Mouse (Mus musculus) embryonic facial prominence, embryonic 11.5 days (tissue): ENCODE measurements around the gene Dst. TPM values are rescaled to one million over a fixed set of nuclear protein-coding genes. Genes with fewer than 3 reads are reported as not detected.

Experiments
- ATAC-seq: fragments of 200-750 bp; cut with Nextera tagmentation; replicated peaks from 2 replicates; pipeline ENCODE4 v1.8.0; 2017; ENCODE audit warnings: low read depth; ENCODE audit not compliant: insufficient number of reproducible peaks, low FRiP score, low TSS enrichment
- DNase-seq: peaks from one replicate; pipeline ENCODE4 v3.0.0-alpha.2; 2015; ENCODE audit warnings: low spot score
- H3K27ac ChIP-seq: fragments of 300-500 bp; sonication (generic); replicated peaks from 2 replicates; pipeline ENCODE4 v1.5.1; 2014; ENCODE audit warnings: mild to moderate bottlenecking, low read depth, low read length, control low read depth
- H3K27me3 ChIP-seq: fragments of 300-500 bp; sonication (generic); 2 replicates; pipeline ENCODE4 v1.6.1; 2014; ENCODE audit warnings: mild to moderate bottlenecking, low read length, moderate library complexity, mixed read lengths; ENCODE audit not compliant: control insufficient read depth, insufficient read depth
- H3K36me3 ChIP-seq: fragments of 300-500 bp; sonication (generic); replicated peaks from 2 replicates; pipeline ENCODE4 v1.6.1; 2014; ENCODE audit warnings: low read depth, mild to moderate bottlenecking, low read length, moderate library complexity, mixed read lengths; ENCODE audit not compliant: control insufficient read depth, insufficient read depth
- H3K4me1 ChIP-seq: fragments of 300-500 bp; sonication (generic); 2 replicates; pipeline ENCODE4 v1.6.1; 2014; ENCODE audit warnings: low read length, mixed read lengths; ENCODE audit not compliant: control insufficient read depth, insufficient read depth
- H3K4me2 ChIP-seq: fragments of 300-500 bp; sonication (generic); 2 replicates; pipeline ENCODE4 v1.6.1; 2014; ENCODE audit warnings: low read depth, mild to moderate bottlenecking, control low read depth, low read length, moderate library complexity
- H3K4me3 ChIP-seq: fragments of 300-500 bp; sonication (generic); 2 replicates; pipeline ENCODE4 v1.5.1; 2014; ENCODE audit warnings: low read depth, low read length, control low read depth
- H3K9ac ChIP-seq: fragments of 300-500 bp; sonication (generic); replicated peaks from 2 replicates; pipeline ENCODE4 v1.6.1; 2014; ENCODE audit warnings: mild to moderate bottlenecking, control low read depth, low read length
- H3K9me3 ChIP-seq: fragments of 300-500 bp; sonication (generic); replicated peaks from 2 replicates; pipeline ENCODE4 v1.6.1; 2016; ENCODE audit warnings: mild to moderate bottlenecking, low read length, inconsistent platforms, mixed read lengths; ENCODE audit not compliant: control insufficient read depth
- WGBS: fragments of 180-500 bp; shearing (Covaris S2); extraction: QIAGEN DNeasy Blood & Tissue Kit; methylation state at CpG from one replicate; pipeline ENCODE4 v1.1.7; 2014; 5-methylcytosine and 5-hydroxymethylcytosine counted together
- polyA plus RNA-seq: library from polyadenylated mRNA; unstranded; fragments of >200 nt; fragmentation: Nextera tagmentation; extraction: Ambion mirVana; gene quantifications from 2 replicates; pipeline ENCODE4 v1.2.1, GENCODE M21; 2014

Gene Dst
- polyA plus RNA-seq, 1 experiment from 2014 or later, result 20.7 TPM

GRCm38 (mm10) chr1:34144826-34145225, 236.8 kb downstream of the Dst start:
- DNase-seq (no peak), ATAC-seq (no peak)
- Histone ChIP-seq H3K4me1 (no peaks in the 10 kb centered on the region; the same call in 1 of the 2 replicates), H3K36me3 (no peaks in the 10 kb centered on the region), H3K9ac (no peak overlapping the region), H3K27ac (no peak overlapping the region), H3K4me3 (no peak overlapping the region), H3K4me2 (no peak overlapping the region), H3K27me3 (no peaks in the 10 kb centered on the region), H3K9me3 (no peaks in the 10 kb centered on the region)
- 89% methylated on average over 7 of the region's 7 CpGs for WGBS

DNA sequence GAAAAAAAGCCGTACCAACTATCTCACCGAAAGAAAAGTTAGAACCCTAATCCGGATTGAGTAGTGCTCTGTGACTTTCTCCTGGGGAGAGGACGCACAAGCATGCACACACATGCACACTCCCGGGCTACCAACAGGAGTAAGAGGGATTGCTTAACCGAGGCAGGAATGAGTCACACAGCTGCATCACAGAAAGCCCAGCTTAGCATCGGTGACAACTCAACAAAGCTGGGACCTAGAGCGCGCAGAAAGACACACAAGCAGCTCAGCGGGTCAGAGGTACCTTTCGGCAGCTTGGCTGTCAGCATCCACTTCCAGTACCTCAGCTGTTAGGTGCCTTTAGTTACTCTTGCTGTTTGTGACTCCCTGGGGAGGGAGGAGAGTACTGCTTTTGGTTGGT, 240.0 kb downstream of the Dst start:
- DNase-seq (no peak), ATAC-seq (no peak)
- Histone ChIP-seq H3K4me3 (no peak overlapping the region), H3K9ac (no peak overlapping the region), H3K4me2 (no peak overlapping the region), H3K27me3 (no peaks in the 10 kb centered on the region), H3K36me3 (no peaks in the 10 kb centered on the region), H3K27ac (no peak overlapping the region), H3K9me3 (no peaks in the 10 kb centered on the region), H3K4me1 (no peaks in the 10 kb centered on the region; the same call in 1 of the 2 replicates)
- WGBS, result 93% methylated on average over 11 of the region's 11 CpGs

- no peak overlapping the region for H3K9ac ChIP-seq
- no peaks in the 10 kb centered on the region for H3K4me1 ChIP-seq
- no peaks in the 10 kb centered on the region for H3K9me3 ChIP-seq
- no peak overlapping the region for H3K27ac ChIP-seq
- WGBS, result 35% methylated on average over 10 of the region's 10 CpGs
- DNase-seq (peak; percentile 41), ATAC-seq (no peak)
- H3K27me3 ChIP-seq, result no peaks in the 10 kb centered on the region
- H3K4me3 ChIP-seq, result no peak overlapping the region
- no peak overlapping the region for H3K4me2 ChIP-seq
- no peaks in the 10 kb centered on the region for H3K36me3 ChIP-seq
Observed at GRCm38 (mm10) chr1:34150416-34151093, 242.5 kb downstream of the Dst start.

DNA sequence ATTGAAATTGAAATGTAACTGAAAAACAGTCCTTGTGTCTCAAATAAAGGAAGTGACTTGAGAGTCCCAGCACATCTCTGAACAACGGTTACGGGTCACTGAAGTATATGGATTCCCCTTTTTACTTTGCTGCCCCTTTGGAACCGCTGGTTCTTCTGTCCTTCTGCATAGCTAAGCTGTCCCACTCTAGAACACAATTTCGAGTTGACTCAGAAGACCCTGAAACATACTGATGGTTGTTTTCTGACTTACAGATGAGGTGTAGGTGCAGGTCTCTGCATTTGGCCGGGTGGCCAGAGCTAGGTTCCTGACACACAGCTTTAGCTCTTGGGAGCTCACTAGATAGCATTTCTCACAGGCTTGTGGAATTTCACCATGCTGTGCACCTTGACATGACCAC, 244.7 kb downstream of the Dst start:
- no peaks in the 10 kb centered on the region for H3K36me3 ChIP-seq
- 93% methylated on average over 5 of the region's 5 CpGs for whole genome bisulfite sequencing
- no peak overlapping the region for H3K4me3 ChIP-seq
- no peak for ATAC-seq
- H3K27me3 ChIP-seq, result no peaks in the 10 kb centered on the region
- no peaks in the 10 kb centered on the region for H3K4me1 ChIP-seq
- no peak for DNase-seq
- H3K27ac ChIP-seq, result no peak overlapping the region
- no peak overlapping the region for H3K9ac ChIP-seq
- H3K9me3 ChIP-seq, result no peaks in the 10 kb centered on the region
- H3K4me2 ChIP-seq, result no peak overlapping the region

DNA sequence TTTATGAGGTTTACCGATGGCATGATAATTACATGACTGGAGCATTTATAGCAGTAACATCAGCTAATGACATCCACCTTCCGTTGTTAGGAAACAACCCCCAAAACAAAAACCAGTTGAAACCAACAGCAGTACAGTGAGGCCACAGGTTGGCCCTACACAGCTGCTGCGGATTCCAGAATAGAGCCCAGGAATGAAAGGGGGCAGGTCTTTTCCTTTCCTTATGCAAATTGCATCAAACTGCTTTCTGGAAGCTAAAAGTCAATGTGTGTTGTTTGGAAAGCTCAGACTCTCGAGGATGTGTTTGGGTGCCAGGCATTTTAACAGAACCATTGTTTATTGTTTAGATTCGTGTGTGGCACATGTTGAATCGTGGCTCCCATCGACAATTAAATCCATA, 248.0 kb downstream of the Dst start:
- 78% methylated on average over 7 of the region's 7 CpGs for WGBS
- Histone ChIP-seq H3K36me3 (no peaks in the 10 kb centered on the region), H3K4me1 (no peaks in the 10 kb centered on the region), H3K9ac (no peak overlapping the region), H3K4me3 (no peak overlapping the region), H3K4me2 (no peak overlapping the region), H3K9me3 (no peaks in the 10 kb centered on the region), H3K27ac (no peak overlapping the region), H3K27me3 (no peaks in the 10 kb centered on the region)
- ATAC-seq (no peak), DNase-seq (no peak)

DNA sequence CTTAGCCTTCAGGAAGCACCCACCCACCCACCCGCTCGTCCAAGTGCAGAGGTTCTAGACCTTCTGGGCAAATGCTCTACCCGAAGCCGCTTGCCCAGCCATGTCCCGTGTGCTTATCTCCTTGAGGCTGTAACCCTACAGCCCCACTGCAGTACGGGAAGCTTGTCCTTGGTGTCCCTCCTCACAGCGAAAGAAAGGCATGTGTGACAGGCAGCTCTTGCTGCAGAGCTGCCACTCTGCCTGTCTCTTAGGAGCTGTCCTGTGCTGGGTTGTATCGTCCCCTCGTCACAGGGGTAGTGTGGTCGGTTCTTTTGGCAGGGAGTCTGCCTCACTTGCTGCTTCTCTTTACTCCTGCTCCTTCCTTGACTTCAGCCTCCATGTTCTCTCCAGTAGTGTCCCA, 249.7 kb downstream of the Dst start:
- H3K27me3 ChIP-seq, result no peaks in the 10 kb centered on the region
- no peak overlapping the region for H3K27ac ChIP-seq
- no peak overlapping the region for H3K9ac ChIP-seq
- no peak overlapping the region for H3K4me3 ChIP-seq
- no peak overlapping the region for H3K4me2 ChIP-seq
- no peak for DNase-seq
- ATAC-seq, result no peak; the same call in 1 of the 2 replicates
- no peaks in the 10 kb centered on the region for H3K36me3 ChIP-seq
- H3K4me1 ChIP-seq, result no peaks in the 10 kb centered on the region
- WGBS, result 84% methylated on average over 10 of the region's 10 CpGs
- H3K9me3 ChIP-seq, result no peaks in the 10 kb centered on the region

GRCm38 (mm10) chr1:34158822-34159221, 250.8 kb downstream of the Dst start:
- no peaks in the 10 kb centered on the region for H3K27me3 ChIP-seq
- ATAC-seq (no peak), DNase-seq (no peak)
- no peak overlapping the region for H3K4me2 ChIP-seq
- H3K4me1 ChIP-seq, result no peaks in the 10 kb centered on the region
- no peak overlapping the region for H3K4me3 ChIP-seq
- no peak overlapping the region for H3K27ac ChIP-seq
- WGBS, result 72% methylated on average over 11 of the region's 11 CpGs
- no peaks in the 10 kb centered on the region for H3K9me3 ChIP-seq
- no peak overlapping the region for H3K9ac ChIP-seq
- no peaks in the 10 kb centered on the region for H3K36me3 ChIP-seq

DNA sequence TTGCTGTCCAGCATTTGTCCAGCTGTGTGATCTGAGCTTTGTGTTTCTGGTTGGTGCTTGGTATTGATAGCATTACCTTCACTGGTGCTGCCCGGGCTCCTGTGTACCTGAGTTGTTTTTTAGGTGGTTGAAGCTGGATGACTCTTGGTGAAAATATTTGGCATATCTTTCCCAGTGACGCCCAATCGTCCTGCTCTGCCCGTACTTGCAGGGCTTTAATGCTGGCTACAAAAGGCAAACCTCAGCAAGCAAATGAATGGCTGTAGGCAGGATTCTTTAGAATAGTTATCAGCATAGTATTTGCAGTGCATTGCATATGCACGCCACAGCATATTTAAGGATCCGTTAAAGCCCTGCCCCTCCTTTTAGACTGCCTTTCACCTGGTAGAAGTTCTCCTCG, 251.9 kb downstream of the Dst start:
- no peaks in the 10 kb centered on the region for H3K4me1 ChIP-seq
- H3K9me3 ChIP-seq, result no peaks in the 10 kb centered on the region
- H3K36me3 ChIP-seq, result no peaks in the 10 kb centered on the region
- no peak overlapping the region for H3K4me3 ChIP-seq
- no peak for DNase-seq
- H3K9ac ChIP-seq, result no peak overlapping the region
- WGBS, result 85% methylated on average over 7 of the region's 7 CpGs
- no peak for ATAC-seq
- no peak overlapping the region for H3K4me2 ChIP-seq
- no peak overlapping the region for H3K27ac ChIP-seq
- H3K27me3 ChIP-seq, result no peaks in the 10 kb centered on the region
